Mouse (Mus musculus) CH12.LX (cell line): ENCODE measurements around the gene Tekt4. TPM values are rescaled to one million over a fixed set of nuclear protein-coding genes. Genes with fewer than 3 reads are reported as not detected.

Source experiments
- DNase-seq: peaks from one replicate; pipeline ENCODE4 v3.0.0-alpha.2; 2013; ENCODE audit errors: extremely low read depth
- H3K27ac ChIP-seq: 2 replicates; pipeline ENCODE4 v1.5.1; 2012; ENCODE audit warnings: low read depth, mild to moderate bottlenecking, control low read depth, moderate library complexity; ENCODE audit not compliant: insufficient read depth
- H3K27me3 ChIP-seq: replicated peaks from 2 replicates; pipeline ENCODE3; 2012; ENCODE audit warnings: inconsistent platforms
- H3K36me3 ChIP-seq, 2 experiments: replicated peaks in 1 of 2; 2 replicates each; pipeline versions ENCODE3 to v1.6.1; 2012; ENCODE audit warnings: inconsistent platforms in 1 of 2, low read length in 1 of 2, mild to moderate bottlenecking in 1 of 2, mixed read lengths in 1 of 2, moderate library complexity in 1 of 2; ENCODE audit not compliant: control insufficient read depth in 1 of 2, insufficient read depth in 1 of 2
- H3K4me1 ChIP-seq, 2 experiments: 2 replicates each; pipeline ENCODE4 v1.6.1; 2012; ENCODE audit warnings: inconsistent platforms in 1 of 2, moderate library complexity in 1 of 2; ENCODE audit not compliant: insufficient read depth in 2 of 2, control insufficient read depth in 1 of 2
- H3K4me2 ChIP-seq: 2 replicates; pipeline ENCODE4 v1.6.1; 2012; ENCODE audit warnings: low read depth, mild to moderate bottlenecking, control low read depth; ENCODE audit not compliant: poor library complexity, insufficient read depth, severe bottlenecking
- H3K4me3 ChIP-seq, 3 experiments: fragments of 150-350 bp in 1 of 3; sonication (generic) in 1 of 3; replicated peaks in 1 of 3; 2 replicates each; pipeline versions ENCODE3 to v1.5.1; 2011 to 2012; ENCODE audit warnings: low read depth in 2 of 3, low read length in 2 of 3, mild to moderate bottlenecking in 2 of 3, moderate library complexity in 2 of 3, control low read depth in 1 of 3, improper control_type of control experiment in 1 of 3, inconsistent platforms in 1 of 3, mixed read lengths in 1 of 3; ENCODE audit not compliant: poor library complexity in 1 of 3
- H3K79me2 ChIP-seq: replicated peaks from 2 replicates; pipeline ENCODE4 v1.6.1; 2012; ENCODE audit warnings: mild to moderate bottlenecking, moderate library complexity; ENCODE audit not compliant: control insufficient read depth, poor library complexity, insufficient read depth, severe bottlenecking; ENCODE audit errors: extremely low read depth
- H3K9ac ChIP-seq: 2 replicates; pipeline ENCODE4 v1.6.1; 2012; ENCODE audit warnings: low read depth, mild to moderate bottlenecking, control low read depth, moderate library complexity; ENCODE audit not compliant: insufficient read depth
- H3K9me3 ChIP-seq: replicated peaks from 2 replicates; pipeline ENCODE3; 2012; ENCODE audit warnings: low read length, inconsistent platforms, mixed read lengths
- BHLHE40 ChIP-seq: IDR thresholded peaks from 2 replicates; pipeline ENCODE4 v1.6.1; 2011; ENCODE audit warnings: mild to moderate bottlenecking, low read depth, low read length, improper control_type of control experiment
- CHD2 ChIP-seq: IDR thresholded peaks from 2 replicates; pipeline ENCODE4 v1.6.1; 2011; ENCODE audit warnings: low read length, improper control_type of control experiment
- ETS1 ChIP-seq: conservative IDR thresholded peaks from 2 replicates; pipeline ENCODE4 v1.6.1; 2012; ENCODE audit warnings: low read depth, mild to moderate bottlenecking, inconsistent platforms, low read length, improper control_type of control experiment, moderate library complexity
- JUND ChIP-seq: conservative IDR thresholded peaks from 2 replicates; pipeline ENCODE4 v1.6.1; 2011; ENCODE audit warnings: low read depth, low read length, improper control_type of control experiment
- KAT2A ChIP-seq: IDR thresholded peaks from 2 replicates; pipeline ENCODE4 v1.6.1; 2012; ENCODE audit warnings: low read length, improper control_type of control experiment, inconsistent platforms; ENCODE audit not compliant: insufficient replicate concordance
- MAX ChIP-seq: IDR thresholded peaks from 2 replicates; pipeline ENCODE4 v1.6.1; 2011; ENCODE audit warnings: low read length, improper control_type of control experiment
- NELFE ChIP-seq: IDR thresholded peaks from 2 replicates; pipeline ENCODE4 v1.6.1; 2011; ENCODE audit warnings: low read depth, low read length, improper control_type of control experiment
- POLR2A ChIP-seq: IDR thresholded peaks from 2 replicates; pipeline ENCODE4 v1.6.1; 2011; ENCODE audit warnings: low read depth, mild to moderate bottlenecking, improper control_type of control experiment, low read length
- POLR2AphosphoS2 ChIP-seq: IDR thresholded peaks from 2 replicates; pipeline ENCODE4 v1.6.1; 2011; ENCODE audit warnings: low read depth, low read length, improper control_type of control experiment
- RAD21 ChIP-seq: IDR thresholded peaks from 2 replicates; pipeline ENCODE4 v1.6.1; 2011; ENCODE audit warnings: low read depth, mild to moderate bottlenecking, low read length, improper control_type of control experiment, moderate library complexity
- SMC3 ChIP-seq: IDR thresholded peaks from 2 replicates; pipeline ENCODE4 v1.6.1; 2011; ENCODE audit warnings: low read depth, low read length, improper control_type of control experiment
- TBP ChIP-seq: conservative IDR thresholded peaks from 2 replicates; pipeline ENCODE4 v1.6.1; 2011; ENCODE audit warnings: low read depth, low read length, improper control_type of control experiment
- UBTF ChIP-seq: IDR thresholded peaks from 2 replicates; pipeline ENCODE4 v1.6.1; 2012; ENCODE audit warnings: low read depth, mild to moderate bottlenecking, inconsistent platforms, low read length, improper control_type of control experiment, moderate library complexity
- USF2 ChIP-seq: conservative IDR thresholded peaks from 2 replicates; pipeline ENCODE4 v1.6.1; 2011; ENCODE audit warnings: low read depth, low read length, improper control_type of control experiment
- ZKSCAN1 ChIP-seq: IDR thresholded peaks from 2 replicates; pipeline ENCODE4 v1.6.1; 2012; ENCODE audit warnings: low read depth, inconsistent platforms, low read length, improper control_type of control experiment, borderline replicate concordance
- ZNF384 ChIP-seq: IDR thresholded peaks from 2 replicates; pipeline ENCODE4 v1.6.1; 2012; ENCODE audit warnings: low read depth, low read length, improper control_type of control experiment, inconsistent platforms
- dilution Hi-C: fragments of 300-500 bp; cut with MboI; formaldehyde crosslinking; loops from 2 replicates; pipeline ENCODE4 v1.14.3; 2020; ENCODE audit warnings: low sequenced_read_pairs; ENCODE audit not compliant: extremely low pct_unique_long_range_greater_than_20kb, extremely low pct_ligation_motif_present
- in situ Hi-C: fragments of 300-500 bp; cut with MboI; formaldehyde crosslinking; loops from 3 replicates; pipeline ENCODE4 v1.14.3; 2019; ENCODE audit warnings: low sequenced_read_pairs, low pct_ligation_motif_present, low pct_unique_long_range_greater_than_20kb, mixed read lengths
- polyA plus RNA-seq: library from polyadenylated mRNA; unstranded; fragments of >175 nt; gene quantifications from 2 replicates; pipeline ENCODE4 v1.2.1, GENCODE M21; 2012; ENCODE audit warnings: low read depth; ENCODE audit not compliant: insufficient read length
- total RNA-seq, 2 experiments: library from RNA; depleted of rRNA; stranded (reverse); fragments of 300-350 nt in 1 of 2; fragments of >200 nt in 1 of 2; gene quantifications; 2 replicates each; pipeline ENCODE4 v1.2.3; 2012 to 2014

Tekt4 gene
- total and polyA plus RNA-seq, 3 experiments = not detected

DNA sequence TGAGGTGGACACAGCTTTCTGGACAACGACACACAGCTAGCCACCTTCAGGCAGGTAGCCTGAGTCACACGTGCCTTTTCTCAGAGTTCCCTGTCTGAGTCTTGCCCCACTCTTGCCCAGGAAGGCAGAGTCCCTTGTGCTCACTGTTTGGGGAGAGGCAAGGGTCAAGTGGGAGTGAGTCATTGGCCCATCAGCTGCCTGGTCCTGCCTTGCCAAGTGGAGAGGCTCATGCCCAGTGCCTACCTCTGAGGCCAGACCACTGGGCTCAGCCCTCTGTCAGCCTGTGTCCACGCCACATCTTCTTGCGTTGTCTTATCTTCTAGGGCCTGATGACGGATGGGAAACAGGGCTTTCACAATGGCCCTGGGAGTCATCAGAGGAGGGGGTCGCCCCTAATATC lies 13.4 kb downstream of the Tekt4 start:
- Histone ChIP-seq H3K79me2 (no peaks in the 10 kb centered on the region), H3K9me3 (no peaks in the 10 kb centered on the region), H3K36me3 (no peaks in the 10 kb centered on the region), H3K4me3 (no peak overlapping the region), H3K27ac (no peak overlapping the region), H3K4me2 (no peak overlapping the region), H3K9ac (no peak overlapping the region), H3K4me1 (no peaks in the 10 kb centered on the region), H3K27me3 (peaks cover 90% of the 10 kb centered on the region)
- TF ChIP-seq POLR2AphosphoS2 (no peak), ETS1 (no peak), CHD2 (no peak), POLR2A (no peak), ZKSCAN1 (no peak), MAX (no peak), ZNF384 (no peak), JUND (no peak), TBP (no peak), KAT2A (no peak), RAD21 (no peak), BHLHE40 (no peak), SMC3 (no peak), USF2 (no peak), NELFE (no peak)
- in situ Hi-C loops (no loop called here), dilution Hi-C loops (no loop called here)
- DNase-seq = no peak

GRCm38 (mm10) chr17:25468301-25468700 lies 13.9 kb downstream of the Tekt4 start:
- Histone ChIP-seq H3K4me2 (no peak overlapping the region), H3K4me1 (no peaks in the 10 kb centered on the region), H3K27me3 (peaks cover 90% of the 10 kb centered on the region), H3K9me3 (no peaks in the 10 kb centered on the region), H3K79me2 (no peaks in the 10 kb centered on the region), H3K9ac (no peak overlapping the region), H3K36me3 (no peaks in the 10 kb centered on the region), H3K27ac (no peak overlapping the region), H3K4me3 (no peak overlapping the region)
- no peak for TF ChIP-seq CHD2
- TF ChIP-seq UBTF = no peak
- TF ChIP-seq POLR2AphosphoS2 = no peak
- no peak for TF ChIP-seq JUND
- in situ Hi-C loops = no loop called here
- dilution Hi-C loops = no loop called here
- no peak for DNase-seq
